Mouse (Mus musculus): ENCODE measurements around the gene Naa15.
A peak's percentile ranks its signal among the peaks of the same experiment; 100 is the strongest.
"Not testable (repeated sequence)": the region's sequence is repeated elsewhere in the genome, so short reads cannot be mapped to it uniquely, and the experiment has no call there.

Naa15 gene

DNA sequence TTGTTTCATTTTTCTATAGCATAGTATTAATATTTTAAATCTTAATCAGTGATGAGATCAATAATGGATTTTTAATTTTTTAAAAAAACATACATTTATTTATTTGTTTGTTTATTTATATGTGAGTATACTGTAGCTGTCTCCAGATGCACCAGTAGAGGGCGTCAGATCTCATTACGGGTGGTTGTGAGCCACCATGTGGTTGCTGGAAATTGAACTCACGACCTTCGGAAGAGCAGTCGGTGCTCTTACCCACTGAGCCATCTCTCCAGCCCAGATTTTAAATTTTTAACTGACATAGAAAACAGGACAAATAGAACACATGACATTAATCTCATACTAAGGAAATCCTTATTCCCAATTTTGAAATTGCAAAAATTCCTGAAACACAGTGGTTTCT lies 19.4 kb downstream of the Naa15 start:
- not testable (repeated sequence) for DNase-seq (ENCODE audit: low spot score in 2 of 2)

DNA sequence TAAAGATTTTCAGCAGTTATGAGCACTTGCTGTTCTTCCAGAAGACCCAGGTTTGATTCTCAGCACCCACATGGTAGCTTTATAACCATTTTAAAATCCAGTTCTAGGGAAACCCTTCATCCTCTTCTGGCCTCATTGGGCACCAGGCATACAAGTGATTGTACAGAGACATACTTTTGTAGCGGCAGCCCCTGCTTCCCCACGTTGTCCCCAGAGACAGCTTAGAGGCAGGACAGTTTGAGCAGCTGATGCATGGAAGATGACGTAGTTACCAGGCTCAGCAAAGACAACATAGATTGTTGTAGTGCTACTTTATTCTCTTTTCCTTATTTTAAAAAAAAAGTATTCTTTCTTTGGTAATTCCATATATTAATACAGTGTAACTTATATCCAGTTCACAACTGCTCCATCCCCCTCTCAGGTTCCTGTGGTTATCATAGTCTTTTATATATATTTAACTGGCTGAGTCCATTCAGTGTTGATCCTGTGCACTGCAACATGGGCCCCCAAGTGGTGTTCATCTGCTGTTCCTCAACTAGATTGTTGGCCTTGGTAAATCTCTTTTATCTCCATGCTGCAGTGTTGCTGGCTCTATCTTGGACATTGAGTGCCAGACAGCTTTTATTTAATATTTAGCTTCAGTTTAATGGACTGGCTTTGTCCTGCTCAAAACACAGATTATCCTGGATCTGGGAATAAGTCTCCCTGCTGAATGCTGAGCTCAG lies 20.1 kb downstream of the Naa15 start:
- no peak for DNase-seq (ENCODE audit: low spot score in 2 of 2)

DNA sequence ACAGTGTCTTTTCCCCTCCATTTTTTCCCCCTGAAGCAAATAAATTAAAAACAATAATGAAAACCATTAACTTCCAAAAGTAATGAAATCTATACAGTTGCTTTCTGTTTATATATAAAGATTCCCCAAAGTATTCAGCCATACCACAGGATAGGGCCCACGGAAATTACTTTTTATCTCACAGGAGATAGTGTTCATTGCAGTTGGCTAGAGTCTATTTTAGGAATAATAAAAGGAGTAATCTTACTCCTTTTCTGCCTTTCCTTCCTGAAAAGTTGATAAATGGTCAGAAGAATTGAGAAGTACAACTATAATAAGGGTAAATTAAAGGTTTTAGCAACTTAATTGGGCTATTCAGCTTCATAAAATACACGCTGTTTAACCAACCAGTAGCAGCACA lies 53.6 kb downstream of the Naa15 start:
- DNase-seq (ENCODE audit: low spot score in 2 of 2) = no peak

DNA sequence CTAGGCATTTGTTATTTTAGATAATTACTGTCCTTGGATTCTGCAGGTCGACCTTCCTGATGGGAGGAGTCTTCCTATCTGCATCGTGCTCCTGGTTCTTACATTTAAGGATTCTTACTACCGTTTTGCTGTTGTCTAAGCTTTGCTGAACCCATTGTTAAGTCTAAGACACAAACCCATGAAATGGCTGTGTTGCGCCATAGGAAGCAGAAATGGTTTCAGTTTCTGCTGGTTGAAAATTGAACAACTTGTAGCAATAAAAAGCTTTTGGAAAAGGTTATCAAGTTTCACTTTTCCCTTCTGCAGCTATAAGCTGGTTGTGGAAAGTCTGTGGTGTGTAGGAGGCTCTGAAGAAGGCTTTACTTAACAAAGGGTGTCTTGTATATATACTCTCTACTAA lies 60.8 kb downstream of the Naa15 start:
- DNase-seq (ENCODE audit: low spot score in 2 of 2) = no peak

GRCm38 (mm10) chr3:51479893-51480292 lies 64.9 kb downstream of the Naa15 start:
- no peak for DNase-seq (ENCODE audit: low spot score in 2 of 2)

DNA sequence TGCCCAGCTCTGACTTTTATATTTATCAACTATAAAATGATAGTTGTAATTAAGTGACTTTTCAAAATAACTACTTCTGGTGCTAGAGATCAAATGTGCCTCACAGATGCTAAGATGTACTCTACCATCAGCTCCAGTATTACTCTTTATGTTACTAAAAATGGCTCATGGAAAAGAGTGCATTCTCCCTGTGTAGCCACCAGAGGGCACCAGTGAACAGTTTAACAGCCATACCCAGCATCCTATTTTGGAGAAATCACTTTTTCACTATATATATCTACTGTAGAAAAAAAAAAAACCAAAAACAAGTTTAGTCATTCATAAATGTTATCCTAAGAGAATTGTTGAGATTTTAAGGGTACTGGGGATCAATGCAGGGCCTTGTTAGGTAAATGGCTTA lies 66.1 kb downstream of the Naa15 start:
- DNase-seq (ENCODE audit: low spot score in 2 of 2) = no peak

- no peak for DNase-seq (ENCODE audit: low spot score in 2 of 2)
Measured at GRCm38 (mm10) chr3:51481881-51482280, 66.9 kb downstream of the Naa15 start.

- no peak for DNase-seq (ENCODE audit: low spot score in 2 of 2)
Measured at GRCm38 (mm10) chr3:51482781-51483180, 67.8 kb downstream of the Naa15 start.

- DNase-seq (ENCODE audit: low spot score in 2 of 2) = peak; percentile 96 to 99
Measured at GRCm38 (mm10) chr3:51483741-51484359, 68.9 kb downstream of the Naa15 start, which contains the start of gene Rab33b. Gene Rab33b, plus strand, starts transcription at chr3:51483920.

- DNase-seq (ENCODE audit: low spot score in 2 of 2) = no peak
Measured at GRCm38 (mm10) chr3:51484370-51484769, 69.4 kb downstream of the Naa15 start.

GRCm38 (mm10) chr3:51485347-51485746 lies 70.4 kb downstream of the Naa15 start:
- no peak for DNase-seq (ENCODE audit: low spot score in 2 of 2)

GRCm38 (mm10) chr3:51486491-51487195 lies 71.7 kb downstream of the Naa15 start:
- DNase-seq (ENCODE audit: low spot score in 2 of 2) = no peak

- DNase-seq (ENCODE audit: low spot score in 2 of 2) = no peak
Measured at GRCm38 (mm10) chr3:51490088-51490753, 75.3 kb downstream of the Naa15 start.

- DNase-seq (ENCODE audit: low spot score in 2 of 2) = peak in 1 of 2 experiments; percentile 26
Measured at GRCm38 (mm10) chr3:51493272-51493838, 78.4 kb downstream of the Naa15 start.

- no peak for DNase-seq (ENCODE audit: low spot score in 2 of 2)
Measured at GRCm38 (mm10) chr3:51494466-51494865, 79.5 kb downstream of the Naa15 start.

DNA sequence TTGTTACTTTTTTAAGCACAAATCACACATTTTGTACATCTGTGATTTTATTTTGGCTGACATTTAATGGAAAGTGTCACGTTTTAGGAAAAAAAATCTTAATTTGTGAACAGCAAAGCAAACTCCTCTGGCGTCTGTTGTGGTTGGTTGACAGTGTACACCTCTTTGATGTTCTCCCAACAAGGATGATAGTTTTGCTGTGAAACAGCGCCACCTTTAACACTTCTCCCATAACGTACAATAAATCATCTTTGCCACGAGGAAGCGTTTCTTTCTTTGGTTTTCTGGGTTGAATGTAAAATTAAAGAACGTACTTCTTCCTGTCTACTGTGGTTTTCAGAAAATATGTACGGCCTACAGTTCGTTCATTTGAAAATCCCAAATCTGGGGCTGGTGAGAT lies 80.7 kb downstream of the Naa15 start:
- DNase-seq (ENCODE audit: low spot score in 2 of 2) = no peak

DNA sequence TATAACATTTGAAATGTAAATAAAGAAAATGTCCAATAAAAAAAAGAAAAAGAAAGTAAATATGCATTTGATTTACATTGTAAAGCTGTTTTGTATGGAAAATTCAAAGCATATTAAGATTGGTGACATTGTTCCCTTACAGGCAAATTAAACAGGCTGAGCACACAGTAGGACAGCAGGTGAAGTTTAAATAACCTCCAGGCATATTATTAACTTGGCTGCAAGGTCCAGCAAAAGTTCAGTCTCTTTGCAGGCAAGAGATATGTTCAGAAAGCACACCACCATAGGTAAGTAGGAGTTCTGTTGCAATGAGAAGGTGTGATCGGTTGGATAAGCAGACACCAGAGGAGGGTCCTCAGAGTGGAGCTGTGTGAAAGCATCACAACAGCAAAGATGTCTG lies 83.0 kb downstream of the Naa15 start:
- no peak for DNase-seq (ENCODE audit: low spot score in 2 of 2)

DNA sequence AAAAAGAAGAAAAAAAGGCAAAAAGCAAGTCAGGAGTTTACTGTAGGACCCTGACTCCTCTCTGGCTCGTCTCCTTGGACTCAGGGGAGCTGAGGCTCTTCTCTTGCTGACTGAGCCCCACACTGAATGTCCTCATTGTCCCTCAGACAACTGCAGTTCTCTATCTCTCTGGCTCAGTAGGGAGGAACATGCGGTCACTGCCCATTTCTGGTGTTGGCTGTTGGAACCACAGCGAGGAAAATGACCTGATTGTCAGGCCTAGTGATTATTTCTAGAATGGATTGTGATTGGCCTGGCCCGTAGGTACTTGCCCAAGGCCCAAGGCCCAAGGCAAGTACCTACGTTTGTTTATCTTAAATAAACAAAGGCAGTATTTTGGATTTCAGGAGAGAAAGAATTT lies 83.7 kb downstream of the Naa15 start:
- no peak for DNase-seq (ENCODE audit: low spot score in 2 of 2)

DNA sequence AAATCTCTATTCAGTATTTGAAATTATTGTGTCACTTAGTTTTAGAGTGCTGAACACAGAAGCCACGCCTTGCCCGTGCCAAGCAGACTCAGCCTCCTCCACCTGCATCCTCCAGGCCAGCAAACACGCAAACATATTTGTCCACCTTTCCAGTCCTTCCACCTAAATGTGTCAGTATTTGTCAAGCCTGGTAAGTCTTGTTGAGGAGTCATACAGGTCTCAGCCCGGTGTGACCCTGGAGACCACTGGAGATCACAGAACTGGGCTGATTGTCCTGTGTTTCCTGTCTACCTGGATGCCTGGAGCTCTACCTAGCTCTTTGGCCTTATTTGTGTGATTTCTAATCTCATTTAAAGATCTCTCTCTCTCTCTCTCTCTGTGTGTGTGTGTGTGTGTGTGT lies 84.9 kb downstream of the Naa15 start:
- peak in 1 of 2 experiments; percentile 66 for DNase-seq (ENCODE audit: low spot score in 2 of 2)

- DNase-seq (ENCODE audit: low spot score in 2 of 2) = no peak
Measured at GRCm38 (mm10) chr3:51504385-51504952, 89.5 kb downstream of the Naa15 start.

GRCm38 (mm10) chr3:51505465-51505864 lies 90.5 kb downstream of the Naa15 start:
- DNase-seq (ENCODE audit: low spot score in 2 of 2) = no peak

- peak; percentile 59 to 77 for DNase-seq (ENCODE audit: low spot score in 2 of 2)
Measured at GRCm38 (mm10) chr3:51510903-51511302, 96.0 kb downstream of the Naa15 start.
